Mouse (Mus musculus) heart, embryonic 15.5 days (tissue): ENCODE measurements around the gene Acsm5. TPM values are rescaled to one million over a fixed set of nuclear protein-coding genes. Genes with fewer than 3 reads are reported as not detected.
"Not testable (repeated sequence)": the region's sequence is repeated elsewhere in the genome, so short reads cannot be mapped to it uniquely, and the experiment has no call there.

Experiments used
- ATAC-seq: fragments of 200-750 bp; cut with Nextera tagmentation; replicated peaks from 2 replicates; pipeline ENCODE4 v1.8.0; 2017; ENCODE audit warnings: low read depth, moderate TSS enrichment; ENCODE audit not compliant: insufficient number of reproducible peaks, insufficient read depth, low FRiP score
- H3K27ac ChIP-seq: fragments of 300-500 bp; sonication (generic); 2 replicates; pipeline ENCODE4 v1.5.1; 2015; ENCODE audit warnings: mild to moderate bottlenecking, inconsistent platforms
- H3K27me3 ChIP-seq: fragments of 300-500 bp; sonication (generic); 2 replicates; pipeline ENCODE4 v1.6.1; 2015; ENCODE audit warnings: inconsistent platforms
- H3K36me3 ChIP-seq: fragments of 300-500 bp; sonication (generic); 2 replicates; pipeline ENCODE4 v1.6.1; 2015; ENCODE audit warnings: mild to moderate bottlenecking, inconsistent platforms
- H3K4me1 ChIP-seq: fragments of 300-500 bp; sonication (generic); replicated peaks from 2 replicates; pipeline ENCODE4 v1.6.1; 2015; ENCODE audit warnings: inconsistent platforms
- H3K4me2 ChIP-seq: fragments of 300-500 bp; sonication (generic); 2 replicates; pipeline ENCODE4 v1.6.1; 2015; ENCODE audit warnings: inconsistent platforms, mild to moderate bottlenecking, moderate library complexity
- H3K4me3 ChIP-seq: fragments of 300-500 bp; sonication (generic); 2 replicates; pipeline ENCODE4 v1.5.1; 2015; ENCODE audit warnings: mild to moderate bottlenecking, inconsistent platforms
- H3K9ac ChIP-seq: fragments of 300-500 bp; sonication (generic); 2 replicates; pipeline ENCODE4 v1.6.1; 2015; ENCODE audit warnings: mild to moderate bottlenecking, inconsistent platforms
- H3K9me3 ChIP-seq: fragments of 300-500 bp; sonication (generic); replicated peaks from 2 replicates; pipeline ENCODE4 v1.6.1; 2016; ENCODE audit warnings: inconsistent platforms
- WGBS: fragments of 180-500 bp; shearing (Covaris S2); methylation state at CpG from one replicate; pipeline ENCODE4 v1.1.7; 2015; ENCODE audit warnings: mixed read lengths; 5-methylcytosine and 5-hydroxymethylcytosine counted together
- polyA plus RNA-seq: library from polyadenylated mRNA; unstranded; fragments of >200 nt; fragmentation: Nextera tagmentation; extraction: Ambion mirVana; gene quantifications from 2 replicates; pipeline ENCODE4 v1.2.1, GENCODE M21; 2015

Acsm5 gene
- polyA plus RNA-seq, 1 experiment from 2014 or later = not detected

GRCm38 (mm10) chr7:119550471-119551222, 31.4 kb downstream of the Acsm5 start:
- no peak for ATAC-seq
- H3K27me3 ChIP-seq = no peaks in the 10 kb centered on the region
- H3K4me2 ChIP-seq = no peak overlapping the region
- H3K4me1 ChIP-seq = no peaks in the 10 kb centered on the region
- no peak overlapping the region for H3K4me3 ChIP-seq
- H3K36me3 ChIP-seq = no peaks in the 10 kb centered on the region
- 72% methylated on average over 3 of the region's 3 CpGs for WGBS
- H3K9ac ChIP-seq = no peak overlapping the region
- no peaks in the 10 kb centered on the region for H3K9me3 ChIP-seq
- H3K27ac ChIP-seq = no peak overlapping the region

GRCm38 (mm10) chr7:119554040-119554439, 34.8 kb downstream of the Acsm5 start, which contains the start of gene Acsm2:
Acsm2 (plus strand) TSS chr7:119554340.
- Histone ChIP-seq H3K27me3 (no peaks in the 10 kb centered on the region), H3K9ac (no peak within 1 kb of the TSS), H3K36me3 (no peaks in the 10 kb centered on the region), H3K4me1 (no peaks in the 10 kb centered on the region), H3K27ac (no peak within 1 kb of the TSS), H3K9me3 (no peaks in the 10 kb centered on the region), H3K4me3 (no peak within 1 kb of the TSS), H3K4me2 (no peak within 1 kb of the TSS)
- 72% methylated on average over 1 of the region's 1 CpGs for WGBS
- ATAC-seq = no peak

- no peak overlapping the region for H3K9ac ChIP-seq
- H3K9me3 ChIP-seq = no peaks in the 10 kb centered on the region
- ATAC-seq = no peak
- H3K27ac ChIP-seq = no peak overlapping the region
- no peak overlapping the region for H3K4me3 ChIP-seq
- no peaks in the 10 kb centered on the region for H3K4me1 ChIP-seq
- H3K36me3 ChIP-seq = no peaks in the 10 kb centered on the region
- no peaks in the 10 kb centered on the region for H3K27me3 ChIP-seq
- no peak overlapping the region for H3K4me2 ChIP-seq
- 73% methylated on average over 3 of the region's 3 CpGs for WGBS
These were observed 40.7 kb downstream of the Acsm5 start for GRCm38 (mm10) chr7:119559789-119560451.

- no peaks in the 10 kb centered on the region for H3K4me1 ChIP-seq
- 79% methylated on average over 3 of the region's 3 CpGs for WGBS
These were observed 41.2 kb downstream of the Acsm5 start for GRCm38 (mm10) chr7:119560452-119560835.

GRCm38 (mm10) chr7:119561441-119561840, 42.2 kb downstream of the Acsm5 start:
- Histone ChIP-seq H3K27me3 (no peaks in the 10 kb centered on the region), H3K27ac (no peak overlapping the region), H3K9me3 (no peaks in the 10 kb centered on the region), H3K4me3 (no peak overlapping the region), H3K4me2 (no peak overlapping the region), H3K4me1 (no peaks in the 10 kb centered on the region), H3K9ac (no peak overlapping the region), H3K36me3 (no peaks in the 10 kb centered on the region)
- WGBS = 41% methylated on average over 4 of the region's 4 CpGs
- ATAC-seq = no peak

More at GRCm38 (mm10) chr7:119560452-119560835, 41.2 kb downstream of the Acsm5 start:
- Histone ChIP-seq H3K27ac (no peak overlapping the region), H3K9ac (no peak overlapping the region), H3K9me3 (no peaks in the 10 kb centered on the region), H3K4me3 (no peak overlapping the region), H3K4me2 (no peak overlapping the region), H3K36me3 (no peaks in the 10 kb centered on the region), H3K27me3 (no peaks in the 10 kb centered on the region)
- no peak for ATAC-seq

GRCm38 (mm10) chr7:119562476-119562875, 43.2 kb downstream of the Acsm5 start:
- H3K4me1 ChIP-seq, ATAC-seq, H3K9me3 ChIP-seq, H3K27me3 ChIP-seq, H3K27ac ChIP-seq, H3K9ac ChIP-seq, H3K4me2 ChIP-seq, H3K36me3 ChIP-seq, H3K4me3 ChIP-seq: not testable (repeated sequence)
- 80% methylated on average over 2 of the region's 2 CpGs for WGBS

- WGBS = 73% methylated on average over 3 of the region's 3 CpGs
- Histone ChIP-seq H3K27me3 (no peaks in the 10 kb centered on the region), H3K4me1 (no peaks in the 10 kb centered on the region), H3K4me2 (no peak overlapping the region), H3K27ac (no peak overlapping the region), H3K36me3 (no peaks in the 10 kb centered on the region), H3K9ac (no peak overlapping the region), H3K9me3 (no peaks in the 10 kb centered on the region), H3K4me3 (no peak overlapping the region)
- ATAC-seq = no peak
These were observed 75.4 kb downstream of the Acsm5 start for GRCm38 (mm10) chr7:119594530-119595107.

Other genes starting within 250 kb of the Acsm5 start
- not detected in 2 replicates for gene Gp2, start 60.2 kb upstream of the Acsm5 start, polyA plus RNA-seq
- gene Umod, start 40.2 kb upstream of the Acsm5 start, polyA plus RNA-seq = not detected in 2 replicates
- not detected in 2 replicates for gene Pdilt, start 4.0 kb downstream of the Acsm5 start, polyA plus RNA-seq
- not detected in 2 replicates for gene Acsm2, start 34.9 kb downstream of the Acsm5 start, polyA plus RNA-seq
- gene Acsm1, start 87.6 kb downstream of the Acsm5 start, polyA plus RNA-seq = 0.75 TPM in 1 of 2 replicates, not detected in the other
- not detected in 2 replicates for gene Acsm4, start 170.6 kb downstream of the Acsm5 start, polyA plus RNA-seq
- 42.6 and 49.9 TPM in 2 replicates for gene Thumpd1, start 201.3 kb downstream of the Acsm5 start, polyA plus RNA-seq
- 0.13 and 0.34 TPM in 2 replicates for gene Acsm3, start 241.5 kb downstream of the Acsm5 start, polyA plus RNA-seq